Mouse (Mus musculus): ENCODE data around the gene Fbxo48. TPM values are rescaled to one million over a fixed set of nuclear protein-coding genes. Genes with fewer than 3 reads are reported as not detected.
A peak's percentile ranks its signal among the peaks of the same experiment; 100 is the strongest.

Gene Fbxo48
- 0.91 and 1.1 TPM in 2 replicates for polyA plus RNA-seq (2015; fragmentation: Nextera tagmentation; extraction: Ambion mirVana)

DNA sequence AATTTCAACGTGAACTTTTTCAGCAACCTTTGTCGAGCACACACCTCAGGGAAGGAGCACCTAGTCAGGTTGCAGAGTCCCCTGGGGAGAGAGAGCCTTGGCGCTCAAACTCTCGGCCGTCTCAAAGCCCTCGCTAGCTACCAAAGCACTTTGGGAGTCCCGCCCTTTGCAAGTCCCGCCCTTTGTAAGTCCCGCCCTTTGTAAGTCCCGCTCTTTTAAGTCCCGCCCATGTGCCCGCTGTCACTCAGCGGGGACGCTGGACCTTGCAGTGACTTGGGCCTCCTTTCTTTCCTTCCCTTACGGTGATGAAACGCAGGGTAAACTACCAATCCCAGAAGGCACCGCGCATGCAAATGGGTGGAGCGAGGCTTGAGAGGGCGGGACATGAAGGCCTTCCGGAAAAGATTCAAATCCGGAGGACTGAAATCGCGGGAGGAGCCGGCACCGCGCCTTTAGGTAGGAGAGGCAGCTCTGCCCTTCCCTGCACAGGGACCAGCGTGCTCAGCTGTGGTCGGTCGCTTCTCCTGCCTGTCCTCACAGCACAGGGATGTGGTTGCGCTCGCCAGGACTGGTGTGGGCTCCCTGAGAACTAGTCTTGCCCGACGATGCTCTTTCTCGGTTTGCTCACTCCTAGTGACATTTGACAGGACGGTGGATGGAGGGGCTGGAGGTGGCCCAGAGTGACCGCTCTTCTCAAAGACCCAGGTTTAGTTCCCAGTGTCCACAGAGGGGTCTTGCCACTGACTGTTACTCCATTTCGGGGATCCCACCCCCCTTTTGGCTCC, at the start of gene Fbxo48:
Gene Fbxo48, plus strand, starts transcription at position 400 of the 785 bp plus-strand sequence.
- peaks cover 5% of the 10 kb centered on the region; the same call in 1 of the 2 replicates for H3K4me1 ChIP-seq (replicated peaks; ENCODE audit: control insufficient read depth, insufficient read depth, low read length)
- peak within 1 kb of the TSS; percentile 75 for H3K4me2 ChIP-seq (ENCODE audit: low read length)
- H3K36me3 ChIP-seq (ENCODE audit: control insufficient read depth, insufficient read depth) = no peaks in the 10 kb centered on the region
- H3K4me3 ChIP-seq (replicated peaks; ENCODE audit: low read length) = peak within 1 kb of the TSS; percentile 52
- peak; percentile 100 for ATAC-seq
- no peak within 1 kb of the TSS for H3K27ac ChIP-seq (ENCODE audit: low read length)
- 0% methylated on average over 38 of the region's 38 CpGs for WGBS
- H3K27me3 ChIP-seq (replicated peaks; ENCODE audit: control insufficient read depth, insufficient read depth, low read length) = no peaks in the 10 kb centered on the region
- no peaks in the 10 kb centered on the region for H3K9me3 ChIP-seq (ENCODE audit: control insufficient read depth, low read length)
- peak within 1 kb of the TSS; percentile 58 for H3K9ac ChIP-seq (replicated peaks; ENCODE audit: low read depth, low read length)

DNA sequence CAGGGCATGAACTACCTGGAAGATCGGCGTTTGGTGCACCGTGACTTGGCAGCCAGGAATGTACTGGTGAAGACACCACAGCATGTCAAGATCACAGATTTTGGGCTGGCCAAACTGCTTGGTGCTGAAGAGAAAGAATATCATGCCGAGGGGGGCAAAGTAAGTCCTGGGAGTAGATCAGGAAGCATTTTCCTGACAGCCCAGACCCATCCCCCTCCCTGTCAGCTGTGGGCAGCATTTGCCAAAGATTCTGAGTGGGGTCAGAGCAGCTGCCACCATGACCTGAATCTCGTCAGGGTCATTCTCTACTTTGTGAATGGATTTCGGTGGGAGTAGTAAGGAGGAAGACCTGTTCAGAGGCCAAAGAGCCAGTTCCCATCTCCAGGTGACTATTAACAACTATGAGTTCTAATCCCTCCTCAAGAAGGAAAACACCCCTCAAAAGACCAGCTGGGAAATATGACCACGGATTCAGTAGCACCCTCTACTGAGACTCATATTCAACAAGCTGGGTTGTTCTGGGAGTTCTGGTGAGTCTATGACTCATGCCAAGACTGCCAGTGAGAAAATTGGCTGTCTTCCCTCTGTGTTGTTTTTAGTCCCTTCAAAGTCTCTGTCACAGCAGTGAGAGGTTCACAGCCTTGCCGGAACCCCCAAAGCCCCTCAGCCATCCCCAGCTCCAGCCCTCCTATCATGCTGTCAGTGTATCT, 46.7 kb upstream of the Fbxo48 start:
- ATAC-seq = no peak
- Histone ChIP-seq H3K27me3 (replicated peaks; ENCODE audit: control insufficient read depth, insufficient read depth, low read length) (no peaks in the 10 kb centered on the region), H3K9ac (replicated peaks; ENCODE audit: low read depth, low read length) (no peak overlapping the region), H3K36me3 (ENCODE audit: control insufficient read depth, insufficient read depth) (no peaks in the 10 kb centered on the region), H3K4me3 (replicated peaks; ENCODE audit: low read length) (no peak overlapping the region), H3K4me2 (ENCODE audit: low read length) (no peak overlapping the region), H3K27ac (ENCODE audit: low read length) (no peak overlapping the region), H3K4me1 (replicated peaks; ENCODE audit: control insufficient read depth, insufficient read depth, low read length) (no peaks in the 10 kb centered on the region), H3K9me3 (ENCODE audit: control insufficient read depth, low read length) (no peaks in the 10 kb centered on the region)
- WGBS = 81% methylated on average over 8 of the region's 8 CpGs

DNA sequence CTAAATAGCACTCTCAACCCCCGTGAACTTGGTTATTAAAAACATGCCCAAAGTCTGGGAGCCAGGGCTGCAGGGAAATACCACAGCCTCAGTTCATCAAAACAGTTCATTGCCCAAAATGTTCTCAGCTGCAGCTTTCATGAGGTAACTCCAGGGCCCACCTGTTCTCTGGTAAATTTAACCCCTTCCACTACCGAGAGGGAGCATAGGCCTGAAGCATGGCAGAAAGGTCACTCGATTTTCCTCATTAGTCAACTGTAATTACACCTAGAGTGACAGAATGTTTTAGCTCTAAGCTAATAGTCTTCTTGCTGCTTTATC, 46.2 kb upstream of the Fbxo48 start:
- Histone ChIP-seq H3K27me3 (replicated peaks; ENCODE audit: control insufficient read depth, insufficient read depth, low read length) (no peaks in the 10 kb centered on the region), H3K4me1 (replicated peaks; ENCODE audit: control insufficient read depth, insufficient read depth, low read length) (no peaks in the 10 kb centered on the region), H3K9ac (replicated peaks; ENCODE audit: low read depth, low read length) (no peak overlapping the region), H3K9me3 (ENCODE audit: control insufficient read depth, low read length) (no peaks in the 10 kb centered on the region), H3K4me2 (ENCODE audit: low read length) (no peak overlapping the region), H3K27ac (ENCODE audit: low read length) (no peak overlapping the region), H3K4me3 (replicated peaks; ENCODE audit: low read length) (no peak overlapping the region), H3K36me3 (ENCODE audit: control insufficient read depth, insufficient read depth) (no peaks in the 10 kb centered on the region)
- WGBS = 79% methylated on average over 3 of the region's 3 CpGs
- no peak for ATAC-seq

- Histone ChIP-seq H3K4me1 (replicated peaks; ENCODE audit: control insufficient read depth, insufficient read depth, low read length) (no peaks in the 10 kb centered on the region), H3K27ac (ENCODE audit: low read length) (no peak overlapping the region), H3K9ac (replicated peaks; ENCODE audit: low read depth, low read length) (no peak overlapping the region), H3K9me3 (ENCODE audit: control insufficient read depth, low read length) (no peaks in the 10 kb centered on the region), H3K36me3 (ENCODE audit: control insufficient read depth, insufficient read depth) (no peaks in the 10 kb centered on the region), H3K27me3 (replicated peaks; ENCODE audit: control insufficient read depth, insufficient read depth, low read length) (no peaks in the 10 kb centered on the region), H3K4me3 (replicated peaks; ENCODE audit: low read length) (no peak overlapping the region), H3K4me2 (ENCODE audit: low read length) (no peak overlapping the region)
- ATAC-seq = no peak
- WGBS = 95% methylated on average over 2 of the region's 2 CpGs
These were observed 44.6 kb upstream of the Fbxo48 start for GRCm38 (mm10) chr11:16906530-16906929.

- H3K4me3 ChIP-seq (replicated peaks; ENCODE audit: low read length) = no peak overlapping the region
- no peaks in the 10 kb centered on the region for H3K27me3 ChIP-seq (replicated peaks; ENCODE audit: control insufficient read depth, insufficient read depth, low read length)
- no peak overlapping the region for H3K27ac ChIP-seq (ENCODE audit: low read length)
- no peak for ATAC-seq
- no peaks in the 10 kb centered on the region for H3K36me3 ChIP-seq (ENCODE audit: control insufficient read depth, insufficient read depth)
- no peaks in the 10 kb centered on the region for H3K9me3 ChIP-seq (ENCODE audit: control insufficient read depth, low read length)
- no peak overlapping the region for H3K4me2 ChIP-seq (ENCODE audit: low read length)
- WGBS = 71% methylated on average over 1 of the region's 1 CpGs
- H3K9ac ChIP-seq (replicated peaks; ENCODE audit: low read depth, low read length) = no peak overlapping the region
- no peaks in the 10 kb centered on the region for H3K4me1 ChIP-seq (replicated peaks; ENCODE audit: control insufficient read depth, insufficient read depth, low read length)
These were observed 43.6 kb upstream of the Fbxo48 start for GRCm38 (mm10) chr11:16907517-16908129.

GRCm38 (mm10) chr11:16914756-16915155, 36.4 kb upstream of the Fbxo48 start:
- Histone ChIP-seq H3K9ac (replicated peaks; ENCODE audit: low read depth, low read length) (no peak overlapping the region), H3K4me2 (ENCODE audit: low read length) (no peak overlapping the region), H3K9me3 (ENCODE audit: control insufficient read depth, low read length) (no peaks in the 10 kb centered on the region), H3K27ac (ENCODE audit: low read length) (no peak overlapping the region), H3K36me3 (ENCODE audit: control insufficient read depth, insufficient read depth) (no peaks in the 10 kb centered on the region), H3K4me3 (replicated peaks; ENCODE audit: low read length) (no peak overlapping the region), H3K4me1 (replicated peaks; ENCODE audit: control insufficient read depth, insufficient read depth, low read length) (no peaks in the 10 kb centered on the region), H3K27me3 (replicated peaks; ENCODE audit: control insufficient read depth, insufficient read depth, low read length) (no peaks in the 10 kb centered on the region)
- no peak for ATAC-seq
- WGBS = 79% methylated on average over 3 of the region's 3 CpGs

GRCm38 (mm10) chr11:16915850-16916249, 35.3 kb upstream of the Fbxo48 start:
- H3K4me1 ChIP-seq (replicated peaks; ENCODE audit: control insufficient read depth, insufficient read depth, low read length) = no peaks in the 10 kb centered on the region
- no peak overlapping the region for H3K9ac ChIP-seq (replicated peaks; ENCODE audit: low read depth, low read length)
- no peaks in the 10 kb centered on the region for H3K27me3 ChIP-seq (replicated peaks; ENCODE audit: control insufficient read depth, insufficient read depth, low read length)
- H3K27ac ChIP-seq (ENCODE audit: low read length) = no peak overlapping the region
- ATAC-seq = no peak
- no peak overlapping the region for H3K4me2 ChIP-seq (ENCODE audit: low read length)
- H3K36me3 ChIP-seq (ENCODE audit: control insufficient read depth, insufficient read depth) = no peaks in the 10 kb centered on the region
- no peaks in the 10 kb centered on the region for H3K9me3 ChIP-seq (ENCODE audit: control insufficient read depth, low read length)
- WGBS = 53% methylated on average over 5 of the region's 5 CpGs
- no peak overlapping the region for H3K4me3 ChIP-seq (replicated peaks; ENCODE audit: low read length)

DNA sequence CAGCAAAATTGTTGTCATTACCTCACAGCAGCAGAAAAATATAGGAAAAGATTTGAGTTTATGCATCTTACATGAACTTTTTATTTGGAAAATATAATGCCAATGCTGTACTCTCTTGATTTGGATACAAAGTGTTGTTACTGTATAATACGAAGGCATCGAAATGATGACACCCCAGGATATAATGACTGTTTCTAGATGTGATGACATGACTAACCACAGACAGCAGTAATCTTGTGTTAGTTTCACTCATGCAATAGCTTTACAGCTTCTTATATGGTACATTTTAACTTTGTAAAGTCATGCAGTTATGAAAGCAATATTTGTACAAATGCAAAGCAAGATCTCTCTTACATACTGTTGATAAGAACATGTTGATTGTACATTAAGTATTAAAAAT, 33.7 kb upstream of the Fbxo48 start:
- no peaks in the 10 kb centered on the region for H3K36me3 ChIP-seq (ENCODE audit: control insufficient read depth, insufficient read depth)
- no peaks in the 10 kb centered on the region for H3K4me1 ChIP-seq (replicated peaks; ENCODE audit: control insufficient read depth, insufficient read depth, low read length)
- H3K27me3 ChIP-seq (replicated peaks; ENCODE audit: control insufficient read depth, insufficient read depth, low read length) = no peaks in the 10 kb centered on the region
- no peak overlapping the region for H3K4me2 ChIP-seq (ENCODE audit: low read length)
- 93% methylated on average over 2 of the region's 2 CpGs for WGBS
- no peak overlapping the region for H3K27ac ChIP-seq (ENCODE audit: low read length)
- no peak overlapping the region for H3K4me3 ChIP-seq (replicated peaks; ENCODE audit: low read length)
- no peak overlapping the region for H3K9ac ChIP-seq (replicated peaks; ENCODE audit: low read depth, low read length)
- no peaks in the 10 kb centered on the region for H3K9me3 ChIP-seq (ENCODE audit: control insufficient read depth, low read length)
- ATAC-seq = no peak

- H3K27me3 ChIP-seq (replicated peaks; ENCODE audit: control insufficient read depth, insufficient read depth, low read length) = no peaks in the 10 kb centered on the region
- no peak overlapping the region for H3K9ac ChIP-seq (replicated peaks; ENCODE audit: low read depth, low read length)
- H3K9me3 ChIP-seq (ENCODE audit: control insufficient read depth, low read length) = no peaks in the 10 kb centered on the region; the same call in 1 of the 2 replicates
- H3K4me2 ChIP-seq (ENCODE audit: low read length) = no peak overlapping the region
- WGBS = 91% methylated on average over 3 of the region's 3 CpGs
- H3K27ac ChIP-seq (ENCODE audit: low read length) = no peak overlapping the region
- no peaks in the 10 kb centered on the region for H3K4me1 ChIP-seq (replicated peaks; ENCODE audit: control insufficient read depth, insufficient read depth, low read length)
- no peak for ATAC-seq
- H3K36me3 ChIP-seq (ENCODE audit: control insufficient read depth, insufficient read depth) = no peaks in the 10 kb centered on the region
- no peak overlapping the region for H3K4me3 ChIP-seq (replicated peaks; ENCODE audit: low read length)
These were observed 19.0 kb upstream of the Fbxo48 start for GRCm38 (mm10) chr11:16932159-16932558.
